In genomic region chr5:120088561-120088960, GRCm38 (mm10) we compare ENCODE assay signal across 8 mouse cellular contexts. TPM values are rescaled to one million over a fixed set of nuclear protein-coding genes. Genes with fewer than 3 reads are reported as not detected.
DNase-seq lines count a peak whose midpoint lies in the region; ATAC-seq and TF ChIP-seq lines count a peak whose summit lies in the region.

No protein-coding gene starts in this region.

- H3K27me3 ChIP-seq in C2C12 (ENCODE audit: control insufficient read depth, insufficient read depth, insufficient read length), result peaks cover 46% of the 10 kb centered on the region
- H3K27me3 ChIP-seq in liver, embryonic 13.5 days, result peaks cover 33% of the 10 kb centered on the region
- H3K27me3 ChIP-seq in neural tube, embryonic 15.5 days (replicated peaks), result peaks cover 53% of the 10 kb centered on the region

- no peak overlapping the region for H3ac ChIP-seq in C2C12 (ENCODE audit: control insufficient read depth, insufficient read length, low read depth)

- DNase-seq in adrenal gland, postnatal 10 days, result peak; percentile 94
- DNase-seq in embryo, embryonic 9.5 days (ENCODE audit: extremely low spot score), result peak; percentile 82
- peak; percentile 86 to 93 for DNase-seq in heart, adult 18-20 months
- peak; percentile 94 for DNase-seq in kidney, postnatal 10 days
- DNase-seq in liver, embryonic 13.5 days, result peak; percentile 62
- DNase-seq in thymus, adult 18-20 months, result peak; percentile 67 to 68

- 2% methylated on average over 16 of the region's 16 CpGs for WGBS in liver, embryonic 13.5 days (ENCODE audit: insufficient replicate concordance)
- WGBS in neural tube, embryonic 15.5 days, result 3% methylated on average over 16 of the region's 16 CpGs

- no peak overlapping the region for H3K4me2 ChIP-seq in liver, embryonic 13.5 days
- H3K4me2 ChIP-seq in neural tube, embryonic 15.5 days, result peak overlapping the region; percentile 31

- TF ChIP-seq CTCF in C2C12 (IDR thresholded peaks at IDR 0.05; ENCODE audit: control insufficient read depth, insufficient read depth, insufficient read length), result peak; percentile 73

- ATAC-seq in liver, embryonic 13.5 days (ENCODE audit: low read depth), result no peak
- ATAC-seq in neural tube, embryonic 15.5 days (ENCODE audit: low FRiP score), result no peak

- no peaks in the 10 kb centered on the region for H3K36me3 ChIP-seq in C2C12 (ENCODE audit: control insufficient read depth, insufficient read depth)
- no peaks in the 10 kb centered on the region for H3K36me3 ChIP-seq in liver, embryonic 13.5 days
- H3K36me3 ChIP-seq in neural tube, embryonic 15.5 days, result no peaks in the 10 kb centered on the region

- H3K4me1 ChIP-seq in liver, embryonic 13.5 days (replicated peaks), result peaks cover 5% of the 10 kb centered on the region
- H3K4me1 ChIP-seq in neural tube, embryonic 15.5 days, result no peaks in the 10 kb centered on the region

- no peak overlapping the region for H3K4me3 ChIP-seq in C2C12 (ENCODE audit: insufficient read depth, poor library complexity, severe bottlenecking)
- no peak overlapping the region for H3K4me3 ChIP-seq in liver, embryonic 13.5 days (replicated peaks)
- H3K4me3 ChIP-seq in neural tube, embryonic 15.5 days (replicated peaks), result no peak overlapping the region

- H3K27ac ChIP-seq in liver, embryonic 13.5 days, result no peak overlapping the region
- H3K27ac ChIP-seq in neural tube, embryonic 15.5 days (replicated peaks), result no peak overlapping the region

- no peaks in the 10 kb centered on the region for H3K9me3 ChIP-seq in liver, embryonic 13.5 days (replicated peaks)
- no peaks in the 10 kb centered on the region for H3K9me3 ChIP-seq in neural tube, embryonic 15.5 days (replicated peaks)

- no peaks in the 10 kb centered on the region for H3K79me3 ChIP-seq in C2C12 (ENCODE audit: low read depth)

- H3K79me2 ChIP-seq in C2C12 (ENCODE audit: control insufficient read depth, insufficient read depth), result no peaks in the 10 kb centered on the region

- H3K9ac ChIP-seq in liver, embryonic 13.5 days, result no peak overlapping the region
- no peak overlapping the region for H3K9ac ChIP-seq in neural tube, embryonic 15.5 days (replicated peaks)

TF ChIP-seq in C2C12, 6 proteins besides CTCF, POLR2A, EP300 and RAD21:
- TF ChIP-seq MYOG (IDR thresholded peaks at IDR 0.05; ENCODE audit: control insufficient read depth, extremely low read depth, insufficient read length) (no peak), CEBPB (IDR thresholded peaks at IDR 0.05; ENCODE audit: low read depth) (no peak), USF1 (IDR thresholded peaks at IDR 0.05; ENCODE audit: low read depth) (no peak), MYOD1 (IDR thresholded peaks at IDR 0.05; ENCODE audit: control insufficient read depth, insufficient read length, low read depth) (no peak), MAX (IDR thresholded peaks at IDR 0.05) (no peak), FOSL1 (IDR thresholded peaks at IDR 0.05; ENCODE audit: insufficient read depth, low read length, poor library complexity, severe bottlenecking) (no peak)
TF ChIP-seq in C2C12: peak in this region for 0.

RNA-seq across cellular contexts. Expression of gene Rbm19, which starts 27.7 kb away (rescaled TPM):
- polyA plus RNA-seq in C2C12 (2012; fragmentation: generic; extraction: Trizol), result 54.4 TPM
- total RNA-seq in adrenal gland, postnatal 10 days (2021), result 10 to 100 TPM; 21.1 to 22.7 TPM
- 10 to 100 TPM; 18.4 to 18.5 TPM for total RNA-seq in heart, adult 18-20 months (2021)
- polyA plus RNA-seq in liver, embryonic 13.5 days (2015; fragmentation: Nextera tagmentation; extraction: Ambion mirVana), result 18.4 and 19.4 TPM in 2 replicates
- polyA plus RNA-seq in neural tube, embryonic 15.5 days (2015; fragmentation: Nextera tagmentation; extraction: Ambion mirVana), result 18.7 and 20.2 TPM in 2 replicates
